Mouse (Mus musculus) left cerebral cortex, postnatal 25 days (tissue): ENCODE measurements around the gene Pwp2. TPM values are rescaled to one million over a fixed set of nuclear protein-coding genes. Genes with fewer than 3 reads are reported as not detected.

ENCODE experiments used
- DNase-seq, 2 experiments: peaks; one replicate each; pipeline ENCODE4 v3.0.0; 2022; ENCODE audit warnings: low spot score in 2 of 2, mixed read lengths in 1 of 2
- intact Hi-C: fragments of 180-260 bp; cut with DNase I; formaldehyde crosslinking; loops from one replicate; pipeline ENCODE4 v1.15.1; 2025
- total RNA-seq, 2 experiments: library from RNA; stranded (reverse); gene quantifications; 2 replicates each; pipeline ENCODE4 v1.2.3; 2021

Gene Pwp2
- total RNA-seq, 2 experiments from 2014 or later, result 16.7 to 18.2 TPM

DNA sequence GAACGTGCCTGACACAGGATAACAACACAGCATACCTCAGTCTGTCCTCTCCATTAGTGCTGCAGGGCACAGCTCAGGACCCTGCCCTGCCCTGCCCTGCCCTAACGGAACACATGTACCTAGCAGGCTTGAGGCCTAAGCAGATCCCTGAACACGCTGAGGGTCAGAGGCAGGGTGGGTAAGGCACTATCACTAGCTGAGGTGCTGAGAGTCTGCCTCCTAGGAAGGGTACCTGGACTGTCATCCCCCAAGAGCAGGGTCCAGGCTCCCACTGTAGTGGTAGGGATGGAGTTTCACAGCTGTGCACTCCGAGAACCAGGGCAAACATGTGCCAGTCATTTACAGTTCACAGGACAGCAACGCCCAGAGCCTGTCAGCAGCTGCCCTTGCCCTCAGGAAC, 10.5 kb downstream of the Pwp2 start:
- DNase-seq, result no peak

GRCm38 (mm10) chr10:78171581-78171980, 13.4 kb downstream of the Pwp2 start:
- no peak for DNase-seq

More for the DNA sequence above, 10.5 kb downstream of the Pwp2 start:
- intact Hi-C loops, result no loop called here

DNA sequence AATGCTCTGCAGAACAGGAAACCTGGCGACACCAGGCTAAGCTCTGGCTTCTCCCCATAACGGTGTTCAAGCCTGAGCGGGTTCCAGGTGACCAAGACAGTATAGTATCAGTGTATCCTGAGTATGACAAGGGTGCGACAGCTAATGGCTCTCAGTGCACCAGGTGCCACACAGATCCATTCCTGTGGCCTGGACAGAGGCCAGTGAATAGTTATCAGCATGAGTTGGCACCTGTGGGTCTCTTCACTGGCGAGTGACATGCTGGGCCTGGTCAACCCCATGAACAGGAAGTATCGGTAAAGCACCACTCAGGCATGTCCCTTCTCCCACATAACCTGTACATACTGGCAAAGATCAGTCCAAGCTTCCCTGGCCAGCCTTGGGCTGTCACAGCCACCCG, 13.9 kb downstream of the Pwp2 start:
- intact Hi-C loops, result no loop called here
- DNase-seq, result no peak

More at GRCm38 (mm10) chr10:78171581-78171980, 13.4 kb downstream of the Pwp2 start:
- intact Hi-C loops, result no loop called here

GRCm38 (mm10) chr10:78170445-78170844, 14.5 kb downstream of the Pwp2 start:
- intact Hi-C loops, result no loop called here
- no peak for DNase-seq

DNA sequence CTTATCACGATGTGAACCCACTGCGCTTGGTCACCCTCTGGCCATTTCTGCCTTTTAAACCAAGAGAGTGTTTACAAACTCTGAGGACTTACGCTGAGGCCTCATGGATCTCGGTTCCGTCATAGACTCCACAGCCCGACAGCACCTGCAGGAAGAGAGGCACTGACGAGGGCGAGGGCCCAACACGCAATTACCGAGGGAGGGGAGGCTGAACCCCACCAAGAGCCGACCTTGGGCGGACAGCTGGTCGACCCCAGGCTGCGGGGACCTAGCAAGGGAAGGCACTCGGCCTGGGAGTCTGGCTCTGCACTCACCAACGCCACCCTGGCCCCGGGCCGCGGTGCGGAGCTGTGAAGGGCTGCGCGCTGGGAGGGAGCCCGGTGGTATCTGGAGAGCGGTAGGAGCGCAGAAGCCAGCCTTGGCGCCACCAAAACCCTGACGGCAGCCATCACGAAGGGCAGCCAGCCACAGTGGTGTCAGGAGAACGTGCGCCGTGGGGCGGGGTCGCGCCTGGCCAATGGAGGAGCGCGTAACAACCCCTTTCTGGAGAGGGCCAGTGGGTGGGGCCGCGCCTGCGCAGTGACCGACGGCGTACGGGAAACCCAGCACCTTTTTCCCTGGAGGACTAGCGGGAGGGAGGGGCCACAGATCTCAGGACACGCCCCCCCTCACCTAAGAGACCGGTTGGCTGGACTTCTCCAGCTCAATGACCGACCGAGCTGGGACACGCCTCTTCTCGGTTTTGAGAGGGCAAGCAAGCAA, 15.5 kb downstream of the Pwp2 start, which contains the start of gene D10Jhu81e:
Gene D10Jhu81e, minus strand, starts transcription at position 502 of the 762 bp plus-strand sequence.
- peak; percentile 99 for DNase-seq
- intact Hi-C loops, result no loop called here

DNA sequence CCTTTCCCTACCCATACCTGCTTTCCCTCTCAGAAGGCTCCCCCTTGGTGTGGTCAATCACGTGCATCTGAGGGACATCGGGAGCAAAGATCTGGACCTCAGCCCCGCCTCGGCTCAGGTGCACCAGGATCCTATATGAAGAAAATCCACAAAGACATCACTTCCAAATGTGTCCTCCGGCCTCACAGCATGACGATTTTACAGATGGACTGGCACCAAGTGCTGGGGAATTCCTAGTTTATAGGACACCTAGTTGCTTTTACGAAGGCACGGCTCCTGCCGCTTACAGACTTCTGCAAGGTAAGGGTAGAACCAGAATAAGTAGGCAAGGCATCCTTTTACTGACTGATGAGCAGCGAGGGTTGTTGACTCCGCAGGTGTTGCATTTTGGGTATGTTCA, 16.2 kb downstream of the Pwp2 start:
- intact Hi-C loops, result no loop called here
- DNase-seq, result no peak

DNA sequence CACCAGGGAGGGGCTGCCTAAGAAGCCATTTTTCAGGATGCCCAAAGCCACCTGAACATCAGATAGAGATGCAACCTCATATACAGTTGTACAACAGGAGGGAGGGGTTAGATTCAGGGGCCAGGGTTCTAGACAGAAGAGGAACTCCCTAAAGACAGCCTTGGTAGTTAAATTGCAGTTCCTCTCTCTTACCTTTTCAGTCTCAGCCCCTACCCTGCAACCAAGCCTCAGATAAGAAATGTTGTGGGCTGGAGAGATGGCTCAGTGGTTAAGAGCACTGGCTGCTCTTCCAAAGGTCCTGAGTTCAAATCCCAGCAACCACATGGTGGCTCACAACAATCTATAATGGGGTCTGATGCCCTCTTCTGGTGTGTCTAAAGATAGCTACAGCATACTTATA, 17.2 kb downstream of the Pwp2 start:
- DNase-seq, result no peak
- intact Hi-C loops, result no loop called here

DNA sequence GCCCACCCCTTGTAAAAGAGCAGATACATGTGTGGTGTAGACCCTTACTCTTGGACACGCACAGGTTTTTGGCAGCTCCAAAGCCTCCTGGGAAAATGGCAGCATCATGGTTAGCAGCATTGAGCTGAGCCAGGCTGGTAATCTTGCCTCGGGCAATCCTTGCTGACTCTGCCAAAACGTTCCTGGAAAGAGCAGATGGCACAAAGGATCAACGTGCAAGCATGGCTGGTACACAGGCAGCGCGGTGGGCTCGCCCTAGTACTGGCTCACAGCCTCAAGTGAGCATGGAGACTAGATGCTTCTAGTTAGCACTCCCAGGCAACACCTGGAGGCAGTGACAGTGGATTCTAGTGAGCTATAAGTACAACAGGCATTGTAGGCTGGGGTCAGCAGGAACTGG, 17.6 kb downstream of the Pwp2 start:
- DNase-seq, result no peak
- intact Hi-C loops, result no loop called here

DNA sequence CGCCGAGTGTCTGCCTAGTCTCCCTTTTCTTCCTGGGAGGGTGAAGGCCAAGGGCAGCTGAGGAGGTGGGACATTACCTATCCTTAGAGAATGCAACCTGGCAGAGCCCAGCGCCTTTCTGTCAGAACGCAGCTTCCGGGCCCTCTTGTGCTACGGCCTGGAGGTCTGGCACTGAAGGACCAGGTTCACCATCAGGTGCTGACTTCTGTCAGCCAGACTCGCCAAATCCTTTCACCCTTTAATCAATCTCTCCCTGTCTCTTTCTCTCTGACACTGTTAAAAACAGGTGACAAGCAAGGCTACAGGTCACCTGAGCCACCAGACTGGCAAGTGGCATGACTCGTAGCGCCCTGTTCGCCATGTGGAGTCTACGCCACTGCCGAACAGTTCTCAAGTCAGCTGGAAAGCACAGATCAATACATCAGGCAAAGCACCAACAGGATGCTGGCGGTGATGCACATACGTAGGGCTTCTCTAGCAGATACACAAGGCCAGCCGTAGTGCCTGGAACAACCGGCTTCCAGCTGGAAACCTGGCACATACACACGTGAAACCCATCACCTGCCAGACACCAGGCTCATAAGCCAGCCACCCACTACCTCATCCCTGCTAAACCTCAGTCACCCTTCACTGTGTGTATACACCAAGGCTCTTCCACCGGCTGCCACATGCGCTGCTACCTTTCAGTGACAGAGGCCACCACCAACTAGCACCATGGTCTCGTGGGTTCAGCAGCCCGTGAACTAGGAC, 19.5 kb downstream of the Pwp2 start:
- DNase-seq, result no peak
- intact Hi-C loops, result no loop called here

DNA sequence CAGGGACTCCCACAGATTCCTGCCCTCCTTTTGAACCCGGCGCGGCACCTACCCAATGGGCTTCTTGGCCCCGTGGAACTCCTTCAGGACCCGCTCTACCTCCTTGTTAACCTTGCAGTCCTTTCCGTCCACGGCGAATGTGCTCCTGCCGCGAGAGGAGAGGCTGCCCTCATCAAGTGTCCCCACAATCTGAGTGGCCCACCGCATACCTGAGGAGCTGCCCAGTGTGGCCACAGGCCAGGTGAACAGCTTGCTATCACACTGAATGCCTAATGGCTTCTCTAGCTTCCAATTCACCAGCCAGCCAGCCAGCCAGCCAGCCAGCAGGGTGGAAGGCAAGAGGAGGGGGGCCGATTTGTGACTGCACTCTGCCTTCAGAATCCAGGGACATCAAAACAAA, 20.2 kb downstream of the Pwp2 start:
- intact Hi-C loops, result no loop called here

GRCm38 (mm10) chr10:78163923-78164322, 21.0 kb downstream of the Pwp2 start:
- peak; percentile 65 to 74 for DNase-seq
- intact Hi-C loops, result no loop called here

More for the DNA sequence above, 20.2 kb downstream of the Pwp2 start:
- no peak for DNase-seq

DNA sequence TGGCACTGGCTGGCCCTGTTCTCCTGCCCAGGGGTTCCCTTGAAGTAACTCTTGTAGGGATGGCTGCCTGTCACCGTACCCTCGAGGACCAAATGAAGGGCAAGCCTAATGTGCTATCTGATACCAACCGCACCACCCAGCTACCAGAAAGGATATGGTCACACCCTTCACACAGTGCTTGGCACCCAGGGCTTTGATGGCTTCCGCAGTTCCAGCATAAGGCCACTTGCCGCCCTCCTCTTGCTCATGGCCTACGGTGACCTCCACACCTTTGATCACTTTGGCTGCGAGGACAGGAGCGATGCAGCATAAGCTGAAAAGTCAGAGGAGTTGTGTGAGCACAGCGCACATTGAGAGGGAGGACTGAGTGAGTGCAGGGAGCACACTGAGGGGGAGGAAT, 21.7 kb downstream of the Pwp2 start:
- intact Hi-C loops, result no loop called here
- DNase-seq, result no peak

GRCm38 (mm10) chr10:78162646-78163045, 22.3 kb downstream of the Pwp2 start:
- intact Hi-C loops, result no loop called here
- no peak for DNase-seq

DNA sequence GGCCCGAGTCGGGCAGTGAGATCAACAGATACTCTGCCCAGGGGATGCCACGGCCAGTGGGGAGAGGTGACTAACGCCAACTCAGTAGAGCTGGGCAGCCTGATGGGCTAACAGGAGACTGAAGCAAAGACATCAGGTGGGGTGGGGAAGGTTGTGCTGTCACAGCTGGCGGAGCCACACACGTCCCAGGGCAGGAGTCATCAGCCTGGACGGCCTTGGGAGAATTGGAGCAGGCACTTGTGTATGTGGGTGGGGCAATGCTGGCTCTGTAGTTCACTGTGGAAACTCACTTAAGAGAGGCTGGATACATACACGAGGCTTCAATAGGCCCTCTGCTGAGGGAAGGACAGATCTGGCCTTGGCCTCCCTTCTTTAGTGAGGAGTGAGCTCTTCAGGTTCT, 23.9 kb downstream of the Pwp2 start:
- DNase-seq, result no peak
- intact Hi-C loops, result no loop called here

DNA sequence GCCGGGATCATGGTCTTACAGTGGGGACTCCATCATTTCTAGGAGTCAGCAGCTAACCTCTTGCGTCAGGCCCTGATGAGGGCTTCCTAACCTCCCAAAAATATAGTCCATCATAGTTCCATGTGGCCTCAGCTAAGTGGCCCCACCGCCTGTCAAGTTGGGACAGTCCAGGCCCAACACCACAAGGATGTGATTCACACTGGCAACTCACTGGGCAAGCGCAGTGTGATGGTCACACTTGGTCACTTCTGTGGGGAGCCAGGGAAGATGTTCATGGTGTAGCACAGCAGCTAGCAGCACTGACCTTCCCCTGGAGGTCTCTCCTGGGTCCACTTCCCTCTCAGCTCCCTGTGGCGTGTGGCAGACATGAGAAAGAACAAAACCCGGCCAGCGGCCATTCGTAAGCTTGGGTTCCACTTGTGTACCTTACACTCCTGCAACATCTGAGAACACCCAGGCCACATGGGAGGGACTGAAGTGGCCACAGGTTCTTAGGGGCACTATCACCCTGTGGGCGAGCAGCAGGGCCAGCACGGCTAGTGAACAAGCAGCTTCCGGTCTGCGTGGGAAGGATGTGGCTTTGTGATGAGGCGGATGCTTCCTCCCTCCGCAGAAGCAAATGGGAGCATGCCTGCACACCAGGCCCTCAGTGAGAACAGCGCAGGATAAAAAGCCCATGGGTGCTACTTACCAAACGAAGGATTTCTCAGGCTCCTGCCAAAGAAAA, 24.4 kb downstream of the Pwp2 start:
- DNase-seq, result no peak
- intact Hi-C loops, result loop anchor here (1.0 kb wide), 2 partner anchors 91 to 129 kb away; partner anchors contain the start of gene Icosl

GRCm38 (mm10) chr10:78159906-78160305, 25.0 kb downstream of the Pwp2 start:
- intact Hi-C loops, result loop anchor here (1.0 kb wide), 2 partner anchors 91 to 129 kb away; partner anchors contain the start of gene Icosl
- DNase-seq, result peak; percentile 86 to 88

GRCm38 (mm10) chr10:78159252-78159878, 25.6 kb downstream of the Pwp2 start:
- DNase-seq, result peak; percentile 51 to 52
- intact Hi-C loops, result no loop called here

- intact Hi-C loops, result no loop called here
- DNase-seq, result no peak
These were observed 26.9 kb downstream of the Pwp2 start for GRCm38 (mm10) chr10:78158041-78158440.

GRCm38 (mm10) chr10:78156926-78157325, 28.0 kb downstream of the Pwp2 start:
- intact Hi-C loops, result no loop called here
- no peak for DNase-seq
